Mouse (Mus musculus) urinary bladder, postnatal 14 days (tissue): ENCODE results near the gene Zfp57.

Experiments
- DNase-seq: peaks from one replicate; pipeline ENCODE4 v3.0.0; 2021; ENCODE audit warnings: low spot score

Gene Zfp57

DNA sequence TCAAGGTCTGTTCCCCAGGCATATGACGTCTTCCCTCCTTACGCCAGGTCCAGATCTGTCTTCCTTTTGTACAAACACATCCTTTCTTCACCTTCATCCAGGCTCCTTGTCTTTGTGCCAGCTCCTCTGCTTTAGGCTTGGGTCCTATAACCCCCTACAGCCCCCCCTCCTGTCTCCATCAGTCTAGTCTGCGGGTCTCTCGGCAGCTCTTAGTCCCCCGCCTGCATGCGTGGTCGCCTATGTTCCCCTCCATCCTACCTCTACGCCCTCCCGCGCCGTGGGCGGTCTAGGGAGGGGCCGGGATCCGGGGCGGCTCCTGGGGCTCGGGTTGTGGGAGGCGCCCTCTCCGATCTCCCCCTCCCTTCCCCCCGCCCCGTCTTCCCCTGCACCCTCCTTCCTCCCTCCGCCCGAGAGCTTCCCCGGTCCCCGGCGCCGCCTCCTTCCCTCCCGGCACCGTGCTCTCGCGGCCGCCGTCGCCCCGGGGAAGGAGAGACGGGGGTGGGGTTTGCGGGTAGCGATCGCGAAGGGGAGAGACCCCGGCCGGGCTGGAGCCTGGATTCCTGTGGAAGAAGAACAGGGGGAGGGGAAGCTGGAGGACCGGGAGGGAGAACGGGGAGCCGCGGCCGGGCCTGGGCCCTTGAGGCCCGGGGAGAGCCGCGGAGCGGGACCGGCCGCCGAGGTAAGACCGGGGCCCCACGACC is 44.8 kb downstream of the Zfp57 start, which contains the start of gene Gabbr1:
Gabbr1 (plus strand) TSS at position 356 of the 701 bp plus-strand sequence.
- peak; percentile 82 for DNase-seq

DNA sequence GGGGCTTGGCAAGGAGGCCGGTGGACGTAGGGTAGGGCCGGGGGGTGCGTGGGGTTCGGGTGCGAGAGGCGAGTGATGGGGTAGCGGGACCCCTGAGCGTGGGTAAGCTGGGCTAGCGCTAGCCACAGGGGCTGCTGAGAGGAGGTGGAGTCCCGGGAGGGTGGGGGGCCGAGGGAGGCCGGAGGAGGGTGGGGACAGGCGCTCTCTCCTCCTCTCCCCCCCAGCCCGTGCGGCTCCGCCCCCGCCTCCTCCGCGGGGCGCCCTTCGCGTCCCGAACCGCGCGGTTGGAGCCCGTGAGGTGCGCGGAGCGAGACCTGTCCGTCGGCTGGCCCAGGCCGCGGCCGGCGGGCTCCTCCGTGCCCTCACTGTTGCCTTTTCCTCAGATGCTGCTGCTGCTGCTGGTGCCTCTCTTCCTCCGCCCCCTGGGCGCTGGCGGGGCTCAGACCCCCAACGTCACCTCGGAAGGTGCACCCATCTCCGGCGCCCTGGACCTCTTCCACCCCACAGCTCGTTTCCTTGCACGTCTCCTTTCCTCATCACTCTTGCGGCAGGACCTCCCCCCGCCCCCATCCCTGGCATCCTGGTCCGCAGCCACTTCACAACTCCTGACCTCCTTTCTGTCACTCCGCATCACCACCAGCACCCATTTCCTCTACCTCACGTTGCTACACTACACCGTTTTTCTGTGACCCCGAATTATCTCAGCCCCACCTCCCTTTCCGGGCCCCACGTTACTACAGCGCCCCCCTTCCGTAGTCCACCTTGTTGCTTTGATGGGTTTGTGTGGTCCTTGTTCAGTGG is 45.5 kb downstream of the Zfp57 start:
- peak; percentile 65 for DNase-seq

DNA sequence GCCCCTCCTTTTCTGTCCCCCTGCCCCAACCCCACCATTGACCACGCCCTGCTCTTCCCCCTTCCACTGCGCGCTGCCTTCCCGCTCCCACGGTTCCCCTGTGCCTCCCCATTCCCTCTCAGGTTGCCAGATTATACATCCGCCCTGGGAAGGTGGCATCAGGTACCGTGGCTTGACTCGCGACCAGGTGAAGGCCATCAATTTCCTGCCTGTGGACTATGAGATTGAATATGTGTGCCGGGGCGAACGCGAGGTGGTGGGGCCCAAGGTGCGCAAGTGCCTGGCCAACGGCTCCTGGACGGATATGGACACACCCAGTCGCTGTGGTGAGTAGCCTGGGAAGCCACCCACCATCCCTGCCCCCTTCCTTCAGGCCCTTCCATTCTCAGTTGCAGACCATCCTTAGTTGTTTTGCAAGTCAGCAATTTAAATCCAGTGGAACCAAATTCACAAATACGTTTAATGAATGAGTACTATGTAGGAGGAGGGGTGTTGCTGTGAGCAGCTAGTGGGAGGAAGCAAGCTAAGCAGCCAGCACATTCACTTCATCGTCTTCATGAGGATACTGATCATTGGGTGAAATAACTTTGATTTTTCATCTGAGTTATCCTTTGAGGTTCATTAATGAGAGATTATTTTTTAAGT is 46.5 kb downstream of the Zfp57 start:
- no peak for DNase-seq

- no peak for DNase-seq
Observed at GRCm38 (mm10) chr17:37047981-37048380, 47.0 kb downstream of the Zfp57 start.

DNA sequence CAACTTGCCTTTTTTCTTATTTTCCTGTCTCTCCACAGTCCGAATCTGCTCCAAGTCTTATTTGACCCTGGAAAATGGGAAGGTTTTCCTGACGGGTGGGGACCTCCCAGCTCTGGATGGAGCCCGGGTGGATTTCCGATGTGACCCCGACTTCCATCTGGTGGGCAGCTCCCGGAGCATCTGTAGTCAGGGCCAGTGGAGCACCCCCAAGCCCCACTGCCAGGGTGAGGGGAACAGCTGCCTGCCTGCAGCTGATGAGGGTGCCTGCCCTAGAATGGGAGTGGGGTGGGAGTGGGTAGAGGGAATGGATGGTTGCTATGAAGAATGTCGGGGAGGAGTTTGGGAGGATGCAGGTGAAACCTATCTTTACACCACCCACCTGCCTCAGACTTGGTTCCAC is 47.4 kb downstream of the Zfp57 start:
- no peak for DNase-seq

DNA sequence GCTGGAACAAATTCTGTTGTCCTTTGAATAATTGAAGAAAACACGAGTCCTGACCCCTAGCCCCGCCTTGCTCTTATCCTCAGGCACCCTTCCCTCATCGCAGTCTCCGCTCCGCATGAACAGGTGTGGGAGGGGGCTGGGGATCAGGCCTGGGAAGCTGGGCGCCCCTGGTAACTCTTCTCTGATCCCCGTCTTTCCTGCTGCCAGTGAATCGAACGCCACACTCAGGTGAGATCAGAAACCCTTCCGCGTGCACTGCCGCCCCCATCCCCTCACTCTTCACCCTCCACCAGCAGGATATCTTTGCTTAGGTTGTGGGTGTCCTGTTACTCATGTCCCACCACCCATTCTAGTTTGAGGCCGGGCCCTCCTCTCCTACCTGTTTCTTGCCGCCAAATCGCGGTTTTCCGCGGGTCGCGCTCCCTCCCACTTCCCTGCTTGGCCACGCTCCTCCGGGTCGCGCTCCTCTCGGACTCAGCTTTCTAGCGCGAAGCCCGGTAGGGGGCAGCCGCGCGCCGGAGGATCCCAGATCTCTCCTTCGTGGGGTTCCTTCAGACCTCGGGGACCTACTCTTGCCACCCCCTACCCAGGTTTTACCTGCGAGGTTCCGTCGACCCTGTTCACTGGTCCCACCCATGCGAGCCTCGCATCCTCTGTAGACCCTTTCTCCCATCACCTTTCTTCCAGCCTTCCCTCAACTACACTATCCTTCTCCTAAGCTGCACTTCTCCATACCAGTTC is 48.8 kb downstream of the Zfp57 start:
- peak; percentile 75 for DNase-seq

DNA sequence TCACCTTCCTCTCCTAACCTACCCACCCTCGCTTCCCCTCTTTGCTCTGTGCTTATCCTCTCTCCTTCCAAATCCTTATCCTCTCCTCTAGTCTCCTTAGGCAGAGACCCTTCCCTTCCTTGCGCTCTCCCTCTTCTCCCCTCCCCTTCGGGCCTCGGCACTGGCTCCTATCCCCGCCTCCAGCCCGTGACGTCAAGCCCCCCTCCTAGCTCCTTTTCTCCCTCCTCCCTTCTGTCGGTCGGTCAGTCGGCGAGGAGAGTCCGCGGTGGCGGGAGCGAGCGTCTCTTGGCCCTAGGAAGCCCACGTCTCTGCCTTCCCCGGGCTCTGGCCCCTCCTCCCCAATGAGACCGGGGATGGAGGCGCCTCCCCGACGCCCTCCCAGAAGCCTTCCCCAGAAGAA is 49.4 kb downstream of the Zfp57 start:
- peak; percentile 85 for DNase-seq

DNA sequence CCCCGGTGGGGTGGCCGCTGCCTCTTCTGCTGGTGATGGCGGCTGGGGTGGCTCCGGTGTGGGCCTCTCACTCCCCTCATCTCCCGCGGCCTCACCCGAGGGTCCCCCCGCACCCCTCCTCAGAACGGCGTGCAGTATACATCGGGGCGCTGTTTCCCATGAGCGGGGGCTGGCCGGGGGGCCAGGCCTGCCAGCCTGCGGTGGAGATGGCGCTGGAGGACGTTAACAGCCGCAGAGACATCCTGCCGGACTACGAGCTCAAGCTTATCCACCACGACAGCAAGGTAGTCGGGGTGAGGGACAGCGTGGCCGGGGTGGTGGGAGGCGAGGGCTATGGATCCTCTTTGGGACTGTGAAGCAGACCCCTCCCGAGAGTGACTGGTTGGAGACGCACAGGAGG is 49.9 kb downstream of the Zfp57 start:
- no peak for DNase-seq

DNA sequence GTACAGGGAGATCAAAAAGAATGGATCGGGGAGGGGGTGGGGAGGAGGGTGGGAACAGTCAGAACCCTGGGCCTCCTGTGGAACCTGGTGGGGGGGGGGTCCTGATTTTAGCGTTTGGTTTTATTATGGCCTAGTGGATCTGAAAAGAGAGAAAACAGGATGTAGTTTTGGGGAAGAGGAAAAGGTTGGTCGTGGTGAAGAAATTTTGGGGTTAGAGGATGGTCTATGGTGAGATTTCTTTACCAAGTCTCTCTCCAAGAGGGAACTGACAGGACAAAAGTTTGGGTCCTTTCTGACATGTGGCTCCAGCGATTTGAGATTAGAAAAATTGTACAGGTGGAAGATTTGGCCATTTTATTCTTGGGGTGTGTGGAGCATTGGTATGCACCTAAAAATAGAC is 50.8 kb downstream of the Zfp57 start:
- no peak for DNase-seq

- no peak for DNase-seq
Observed at GRCm38 (mm10) chr17:37056957-37057356, 56.0 kb downstream of the Zfp57 start.
